In genomic region chrX:96096513-96097210, GRCm38 (mm10) we compare ENCODE assay signal across 8 mouse cellular contexts. TPM values are rescaled to one million over a fixed set of nuclear protein-coding genes. Genes with fewer than 3 reads are reported as not detected.
DNase-seq lines count a peak whose midpoint lies in the region; ATAC-seq and TF ChIP-seq lines count a peak whose summit lies in the region.

No protein-coding gene starts in this region.

- H3K4me3 ChIP-seq in layer of hippocampus, adult 2 months, result peak overlapping the region; percentile 56
- peak overlapping the region; percentile 61 for H3K4me3 ChIP-seq in heart, embryonic 11.5 days (ENCODE audit: low read depth, low read length)
- H3K4me3 ChIP-seq in kidney, embryonic 16.5 days (ENCODE audit: low read length), result peak overlapping the region; percentile 66

- H3K9ac ChIP-seq in heart, embryonic 11.5 days (ENCODE audit: low read depth, low read length), result peak overlapping the region; percentile 82
- peak overlapping the region; percentile 74 for H3K9ac ChIP-seq in kidney, embryonic 16.5 days (replicated peaks; ENCODE audit: low read length)

- ATAC-seq in heart, embryonic 11.5 days (replicated peaks; ENCODE audit: insufficient number of reproducible peaks, low FRiP score, low TSS enrichment), result peak; percentile 74
- ATAC-seq in kidney, embryonic 16.5 days (ENCODE audit: low FRiP score, low TSS enrichment), result peak; percentile 73

- WGBS in heart, embryonic 11.5 days (ENCODE audit: insufficient replicate concordance), result 10% methylated on average over 15 of the region's 15 CpGs
- 21% methylated on average over 15 of the region's 15 CpGs for WGBS in kidney, embryonic 16.5 days

- no peak for TF ChIP-seq CTCF in layer of hippocampus, adult 2 months (conservative IDR thresholded peaks at IDR 0.05)

- no peaks in the 10 kb centered on the region for H3K36me3 ChIP-seq in heart, embryonic 11.5 days (ENCODE audit: control insufficient read depth, insufficient read depth, low read length)
- H3K36me3 ChIP-seq in kidney, embryonic 16.5 days (ENCODE audit: insufficient read depth, low read length), result no peaks in the 10 kb centered on the region

- peak overlapping the region; percentile 60 for H3K4me2 ChIP-seq in heart, embryonic 11.5 days
- H3K4me2 ChIP-seq in kidney, embryonic 16.5 days (replicated peaks; ENCODE audit: low read depth, low read length), result peak overlapping the region; percentile 56

- no peaks in the 10 kb centered on the region for H3K9me3 ChIP-seq in heart, embryonic 11.5 days (replicated peaks; ENCODE audit: control insufficient read depth, low read length)
- H3K9me3 ChIP-seq in kidney, embryonic 16.5 days (ENCODE audit: low read length), result no peaks in the 10 kb centered on the region

- no peaks in the 10 kb centered on the region; the same call in 1 of the 2 replicates for H3K4me1 ChIP-seq in heart, embryonic 11.5 days (ENCODE audit: control insufficient read depth, insufficient read depth, low read length)
- peaks cover 5% of the 10 kb centered on the region; the same call in 1 of the 2 replicates for H3K4me1 ChIP-seq in kidney, embryonic 16.5 days (ENCODE audit: insufficient read depth, low read length)

- peak overlapping the region; percentile 61; the same call in 1 of the 2 replicates for H3K27ac ChIP-seq in layer of hippocampus, adult 2 months
- peak overlapping the region; percentile 81 for H3K27ac ChIP-seq in heart, embryonic 11.5 days (ENCODE audit: low read depth, low read length)
- H3K27ac ChIP-seq in kidney, embryonic 16.5 days (ENCODE audit: low read length), result peak overlapping the region; percentile 66

- no peaks in the 10 kb centered on the region for H3K27me3 ChIP-seq in heart, embryonic 11.5 days (ENCODE audit: control insufficient read depth, insufficient read depth, low read length)
- peaks cover 9% of the 10 kb centered on the region; the same call in 1 of the 2 replicates for H3K27me3 ChIP-seq in kidney, embryonic 16.5 days (ENCODE audit: insufficient read depth, low read length)

- no peak for DNase-seq in layer of hippocampus, adult 2 months (ENCODE audit: low spot score in 2 of 2)
- no peak for DNase-seq in layer of hippocampus, postnatal 25 days (ENCODE audit: extremely low spot score in 1 of 2, low spot score in 1 of 2)
- DNase-seq in embryo, embryonic 10 days (ENCODE audit: low spot score), result peak; percentile 46
- peak; percentile 60 to 63 for DNase-seq in lung, postnatal 4 days
- peak; percentile 35 for DNase-seq in spleen, adult 12 weeks (ENCODE audit: low spot score)
- DNase-seq in right cerebral cortex, postnatal 36 days (ENCODE audit: low spot score in 2 of 2), result no peak

RNA-seq across cellular contexts. Expression of gene Msn, which starts 0.8 kb away (rescaled TPM):
- 10 to 100 TPM; 16.7 to 19.0 TPM for total RNA-seq in layer of hippocampus, adult 2 months (2021)
- total RNA-seq in layer of hippocampus, postnatal 25 days (2021), result 10 to 100 TPM; 17.8 to 18.4 TPM
- polyA plus RNA-seq in heart, embryonic 11.5 days (2014; fragmentation: Nextera tagmentation; extraction: Ambion mirVana), result 162 and 213 TPM in 2 replicates
- polyA plus RNA-seq in kidney, embryonic 16.5 days (2015; fragmentation: Nextera tagmentation; extraction: Ambion mirVana), result 140 and 149 TPM in 2 replicates

Comparison
In these comparisons a context has a peak if more than half of its experiments do, and no peak if none do; other contexts are left out.
1. DNase-seq: peak in embryo, embryonic 10 days (single experiment), lung, postnatal 4 days (2 of 2) and spleen, adult 12 weeks (single experiment); none in layer of hippocampus, adult 2 months (0 of 2), layer of hippocampus, postnatal 25 days (0 of 2) and right cerebral cortex, postnatal 36 days (0 of 2).
2. Peak in every context shown above with its lines, with median percentiles within 50 percentile points of each other: H3K27ac ChIP-seq and H3K4me3 ChIP-seq.